Mouse (Mus musculus) ES-E14 (cell line): Measurements from ENCODE around the gene Acss2.

ENCODE experiments used
- ZC3H11A ChIP-seq: IDR thresholded peaks from 2 replicates; pipeline ENCODE4 v1.6.1; 2012; ENCODE audit warnings: low read depth, mild to moderate bottlenecking, inconsistent platforms, low read length, borderline replicate concordance
- ZNF384 ChIP-seq: IDR thresholded peaks from 2 replicates; pipeline ENCODE4 v1.6.1; 2012; ENCODE audit warnings: low read depth, low read length, inconsistent platforms

GRCm38 (mm10) chr2:155562934-155563333, 45.2 kb downstream of the Acss2 start:
- TF ChIP-seq ZC3H11A, result no peak
- no peak for TF ChIP-seq ZNF384
